Mouse (Mus musculus): ENCODE measurements around the gene Glrx3.

GRCm38 (mm10) chr7:137480839-137481238, 43.4 kb downstream of the Glrx3 start:
- TF ChIP-seq CTCF (IDR thresholded peaks at IDR 0.05; ENCODE audit: low read depth) (no peak), EP300 (IDR thresholded peaks at IDR 0.05; ENCODE audit: low read depth) (no peak)

Measured in heart, postnatal 0 days (tissue).